Mouse (Mus musculus) thymus, adult 2 months (tissue): Measurements from ENCODE around the gene Ddo.

Experiments
- CTCF ChIP-seq: fragments of 200-500 bp; IDR thresholded peaks from 2 replicates; pipeline ENCODE4 v1.5.1; 2012; ENCODE audit warnings: mild to moderate bottlenecking, control low read depth, low read length, moderate library complexity, borderline replicate concordance; ENCODE audit not compliant: control insufficient read depth, poor library complexity, insufficient read depth; ENCODE audit errors: extremely low read depth
- POLR2A ChIP-seq: fragments of 200-500 bp; IDR thresholded peaks from 2 replicates; pipeline ENCODE4 v1.6.1; 2012; ENCODE audit warnings: mild to moderate bottlenecking, low read length, control low read depth, moderate library complexity; ENCODE audit not compliant: control insufficient read depth, poor library complexity, insufficient read depth; ENCODE audit errors: extremely low read depth

DNA sequence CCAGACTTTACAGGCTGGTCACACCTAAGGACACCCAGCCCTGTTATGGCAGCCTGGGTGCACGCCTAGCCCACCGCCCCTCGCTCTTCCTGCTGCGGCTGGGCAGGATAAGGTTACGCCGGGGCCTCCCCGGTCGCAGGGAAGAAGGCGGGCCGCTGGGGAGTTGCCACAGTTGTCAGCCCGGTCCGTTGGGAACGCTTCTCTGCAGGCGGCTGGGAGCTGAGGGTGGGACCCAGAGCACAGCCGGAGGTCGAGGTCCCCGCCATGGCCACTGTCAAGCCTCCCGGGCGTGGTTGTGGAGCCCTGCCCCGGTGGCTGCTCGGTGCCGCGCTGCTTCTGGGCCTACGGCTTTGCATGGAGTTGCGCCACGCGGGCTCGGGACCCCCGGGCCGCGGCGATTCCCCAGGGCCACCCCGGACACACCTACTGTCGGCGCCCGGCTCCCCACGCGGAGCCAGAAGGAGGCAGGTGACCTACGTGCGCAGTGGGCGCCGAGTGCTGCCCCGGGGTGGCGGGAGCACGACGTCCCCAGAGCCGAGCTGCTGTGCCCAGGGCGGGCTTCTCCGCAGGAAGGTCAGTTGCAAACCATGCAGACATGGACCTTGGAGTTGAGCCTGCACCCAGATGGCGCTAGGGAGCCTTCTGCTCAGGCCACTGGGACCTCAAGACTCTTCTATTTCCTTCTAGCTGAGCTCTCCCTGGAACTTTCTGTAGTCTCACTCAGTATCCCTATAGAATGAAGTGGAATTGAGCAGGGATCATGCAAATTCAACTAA lies 53.5 kb downstream of the Ddo start, which contains the start of gene Mettl24:
- TF ChIP-seq POLR2A: no peak
- TF ChIP-seq CTCF: no peak
